Mouse (Mus musculus): ENCODE results near the gene Jpt2. TPM values are rescaled to one million over a fixed set of nuclear protein-coding genes. Genes with fewer than 3 reads are reported as not detected.
"Not testable (repeated sequence)": the region's sequence is repeated elsewhere in the genome, so short reads cannot be mapped to it uniquely, and the experiment has no call there.

Jpt2 gene
- 10 to 100 TPM in 21 of 26 experiments, 1 to 10 TPM in 5; 5.2 to 38.2 (median 13.2) TPM for total RNA-seq (2018; cell fraction: chromatin; rRNA removed)
- 10 to 100 TPM; 17.2 to 28.1 (median 23.0) TPM for total RNA-seq (2018; cell fraction: cytosol; rRNA removed)
- 10 to 100 TPM in 18 of 26 experiments, 1 to 10 TPM in 8; 5.7 to 42.1 (median 13.7) TPM for total RNA-seq (2018; cell fraction: nucleus; rRNA removed)
- polyA plus RNA-seq (2018), result 22.2 to 58.8 TPM (median 31.5 TPM) in 3 replicates

DNA sequence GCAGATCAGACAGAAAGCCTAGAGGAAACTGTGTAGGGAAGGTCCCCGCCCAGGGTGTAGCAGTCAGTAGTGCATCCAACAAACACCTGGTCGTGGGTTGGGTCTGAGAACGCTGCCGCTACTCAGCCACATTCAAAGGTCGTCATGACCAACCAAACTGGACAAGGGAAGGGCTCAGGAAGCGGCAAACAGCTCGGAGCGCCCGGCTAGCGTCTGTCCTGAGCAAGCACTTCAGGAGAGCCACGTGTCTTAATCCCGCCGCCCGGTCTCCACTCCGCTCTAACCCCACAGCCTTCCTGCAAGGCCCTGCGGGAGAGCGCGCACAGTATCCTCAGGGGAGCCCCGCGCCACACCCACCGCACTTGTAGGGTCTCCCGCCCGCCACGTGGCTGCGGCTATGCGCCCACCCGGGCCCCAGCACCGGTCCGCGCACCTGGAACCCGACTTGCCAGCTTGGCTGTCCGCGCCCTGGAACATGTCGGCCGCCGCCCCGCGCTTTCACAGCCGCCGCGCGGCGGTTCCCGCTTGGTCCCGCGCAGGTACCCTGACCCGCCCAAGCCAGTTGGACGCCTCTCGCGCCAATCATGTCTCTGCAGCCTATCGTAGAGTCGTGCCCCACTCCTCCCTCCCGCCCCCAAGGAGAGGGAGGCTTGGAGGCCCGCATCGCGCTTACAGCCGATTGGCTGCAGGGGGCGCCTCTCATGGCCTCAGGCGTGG is at the start of gene Jpt2:
Jpt2 (minus strand) TSS at position 555 of the 717 bp plus-strand sequence.
- WGBS (ENCODE audit: missing documents), result 2% methylated on average over 59 of the region's 59 CpGs
- Histone ChIP-seq H3K79me2 (ENCODE audit: inconsistent target) (peaks cover 48% of the 10 kb centered on the region), H3K4me3 (ENCODE audit: inconsistent target) (peak within 1 kb of the TSS; percentile 84), H3K36me3 (ENCODE audit: inconsistent target) (peaks cover 19% of the 10 kb centered on the region), H3K27ac (peak within 1 kb of the TSS; percentile 48)

DNA sequence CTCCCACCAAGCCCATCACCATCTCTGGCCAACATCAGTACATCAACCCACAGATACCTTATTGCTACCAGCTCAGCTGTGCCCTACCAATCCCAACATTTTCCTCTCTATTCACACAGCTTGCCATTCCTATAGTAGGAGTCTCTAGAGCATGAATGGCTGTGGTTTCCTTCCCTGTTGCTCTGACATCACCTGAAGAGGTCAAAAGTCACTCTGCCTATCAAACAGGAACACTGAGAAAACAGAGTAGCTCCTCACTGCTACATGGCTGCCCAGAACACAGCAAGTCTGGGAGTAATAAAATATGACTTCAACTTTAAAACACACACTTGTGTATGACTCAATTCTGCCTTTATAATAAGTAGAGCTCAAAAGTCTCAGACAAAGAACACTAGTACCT is 47.0 kb upstream of the Jpt2 start:
- Histone ChIP-seq H3K36me3 (ENCODE audit: inconsistent target) (peaks cover 17% of the 10 kb centered on the region; the same call in 1 of the 2 replicates), H3K79me2 (ENCODE audit: inconsistent target) (peaks cover 99% of the 10 kb centered on the region), H3K4me3 (ENCODE audit: inconsistent target) (no peak overlapping the region), H3K27ac (no peak overlapping the region)

DNA sequence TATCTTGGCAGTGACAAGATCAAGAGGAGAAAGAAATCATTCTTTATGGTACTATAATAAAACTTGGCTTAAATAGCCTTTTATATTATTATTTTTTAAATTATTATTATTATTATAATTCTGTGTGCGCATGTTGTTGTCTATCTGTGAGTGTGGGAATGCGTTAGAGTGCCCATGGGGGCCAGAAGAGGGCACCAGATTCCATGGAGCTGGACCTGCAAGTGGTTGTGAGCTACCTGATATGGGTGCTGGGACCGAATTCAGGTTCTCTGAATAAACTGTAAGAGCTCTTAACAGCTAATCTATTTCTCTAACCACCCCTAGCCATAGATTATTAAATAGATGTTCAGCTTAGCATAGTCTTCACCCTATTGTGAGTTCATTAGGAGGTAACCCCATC is 44.6 kb upstream of the Jpt2 start:
- WGBS (ENCODE audit: missing documents), result 94% methylated on average over 3 of the region's 3 CpGs
- Histone ChIP-seq H3K4me3 (ENCODE audit: inconsistent target) (no peak overlapping the region), H3K79me2 (ENCODE audit: inconsistent target) (peaks cover 83% of the 10 kb centered on the region), H3K36me3 (ENCODE audit: inconsistent target) (peaks cover 21% of the 10 kb centered on the region; the same call in 1 of the 2 replicates), H3K27ac (no peak overlapping the region)

DNA sequence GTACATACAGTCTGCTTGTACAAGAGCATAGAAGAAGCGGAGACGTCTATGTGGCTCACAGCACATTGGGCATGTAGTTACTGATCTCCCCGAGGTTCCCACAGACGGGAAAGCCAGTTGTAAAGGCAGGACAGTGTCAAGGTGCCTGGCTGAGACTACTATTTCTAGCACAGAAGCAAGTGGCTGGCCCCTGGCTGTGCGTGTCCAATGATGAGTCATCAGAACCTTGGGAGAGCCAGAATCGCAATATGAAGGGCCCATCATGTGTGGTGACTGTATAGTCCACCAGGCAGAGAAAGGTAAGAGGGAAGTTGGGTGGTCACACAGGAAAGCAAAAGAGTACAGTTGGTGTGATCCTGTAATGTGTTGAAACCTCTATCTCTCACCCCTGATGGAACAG is 34.2 kb upstream of the Jpt2 start:
- WGBS (ENCODE audit: missing documents), result 92% methylated on average over 6 of the region's 6 CpGs
- Histone ChIP-seq H3K36me3 (ENCODE audit: inconsistent target) (peaks cover 92% of the 10 kb centered on the region), H3K79me2 (ENCODE audit: inconsistent target) (peaks cover 3% of the 10 kb centered on the region; the same call in 1 of the 2 replicates)

DNA sequence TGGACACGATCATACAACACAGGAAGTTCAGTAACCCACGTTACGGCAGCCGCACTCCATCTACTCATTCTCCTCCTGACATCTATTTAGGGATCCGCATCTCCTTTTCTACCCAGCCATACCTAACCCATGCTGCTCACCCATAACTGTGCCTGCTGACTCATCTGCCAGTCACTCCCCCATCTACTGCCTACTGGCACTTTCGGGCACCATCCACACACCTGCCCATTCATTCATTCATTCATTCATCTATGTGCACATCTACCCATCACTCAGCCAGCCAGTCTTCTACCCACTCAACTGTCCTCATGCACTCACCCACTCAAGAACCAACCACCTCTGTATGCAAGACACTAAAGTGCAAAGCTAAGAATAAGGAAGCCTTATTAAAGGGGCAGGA is 26.7 kb upstream of the Jpt2 start:
- Histone ChIP-seq H3K79me2 (ENCODE audit: inconsistent target) (no peaks in the 10 kb centered on the region), H3K4me3 (ENCODE audit: inconsistent target) (no peak overlapping the region), H3K27ac (no peak overlapping the region), H3K36me3 (ENCODE audit: inconsistent target) (peaks cover 98% of the 10 kb centered on the region)
- 95% methylated on average over 6 of the region's 6 CpGs for WGBS (ENCODE audit: missing documents)

More for the DNA sequence above, 34.2 kb upstream of the Jpt2 start:
- Histone ChIP-seq H3K27ac (no peak overlapping the region), H3K4me3 (ENCODE audit: inconsistent target) (no peak overlapping the region)

DNA sequence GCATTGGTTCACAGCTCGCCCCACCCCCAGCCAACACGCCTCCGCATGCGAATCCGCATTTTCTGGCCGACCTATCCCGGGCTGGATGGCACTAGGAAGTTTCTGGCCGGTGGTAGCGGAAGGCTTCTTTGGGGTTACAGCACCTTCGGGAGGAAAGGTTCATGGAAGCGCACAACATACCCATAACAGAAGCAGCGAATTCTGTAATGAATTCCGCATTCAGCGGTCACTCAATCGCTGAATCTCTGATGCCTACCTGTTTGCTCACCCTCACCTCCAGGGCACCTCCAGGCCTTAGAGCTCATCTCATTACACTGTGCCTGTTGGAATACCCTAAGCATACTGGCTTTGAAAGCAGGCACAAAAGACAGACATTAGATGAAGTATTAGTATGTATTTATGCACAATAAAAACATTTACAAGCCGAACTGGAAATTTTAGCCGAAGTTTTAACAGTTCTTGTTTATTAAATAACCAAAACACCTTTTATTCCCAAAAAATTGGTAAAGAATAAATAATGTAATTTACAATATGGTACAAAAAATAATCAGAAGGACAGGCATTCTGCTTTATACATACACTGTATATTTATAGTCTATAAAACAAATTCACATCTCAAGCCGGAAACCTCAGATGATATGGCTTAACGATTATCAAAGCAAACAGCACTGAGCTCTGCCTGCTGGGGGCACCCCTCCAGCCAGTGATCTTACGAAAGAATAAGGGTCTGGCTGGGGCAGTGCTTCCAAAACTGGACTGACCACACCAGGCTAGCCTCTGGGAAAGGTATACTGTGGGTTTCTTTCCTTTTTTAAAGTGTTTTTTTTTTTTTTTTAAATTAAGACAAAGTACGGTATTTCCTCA is 595 bp upstream of the Jpt2 start:
- H3K27ac ChIP-seq, result no peak overlapping the region

DNA sequence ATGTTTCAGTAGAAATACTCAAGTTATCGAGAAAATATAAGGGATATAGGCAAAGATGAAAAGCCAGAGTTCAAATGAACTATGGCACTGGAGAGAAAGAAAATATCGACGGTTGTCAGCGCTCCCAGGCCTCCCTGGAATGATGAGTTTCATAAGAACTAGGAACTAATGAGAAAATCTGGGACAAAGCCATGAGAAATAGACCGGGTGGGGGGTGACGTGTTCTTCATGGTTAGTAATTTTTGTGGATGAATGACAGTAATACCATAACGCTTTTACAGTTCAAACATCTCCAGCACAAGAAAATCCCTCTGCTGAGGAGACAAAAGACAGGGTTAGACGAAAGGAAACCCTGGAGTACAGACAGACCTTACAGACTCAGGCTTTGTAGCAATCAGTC is 1.1 kb downstream of the Jpt2 start:
- Histone ChIP-seq H3K79me2 (ENCODE audit: inconsistent target) (peaks cover 57% of the 10 kb centered on the region), H3K27ac (peak overlapping the region; percentile 48), H3K36me3 (ENCODE audit: inconsistent target) (peaks cover 14% of the 10 kb centered on the region), H3K4me3 (ENCODE audit: inconsistent target) (peak overlapping the region; percentile 84)
- WGBS (ENCODE audit: missing documents), result 73% methylated on average over 8 of the region's 8 CpGs

More for the DNA sequence above, 595 bp upstream of the Jpt2 start:
- peaks cover 40% of the 10 kb centered on the region for H3K79me2 ChIP-seq (ENCODE audit: inconsistent target)
- 15% methylated on average over 21 of the region's 21 CpGs for WGBS (ENCODE audit: missing documents)
- peak overlapping the region; percentile 28 for H3K4me3 ChIP-seq (ENCODE audit: inconsistent target)
- H3K36me3 ChIP-seq (ENCODE audit: inconsistent target), result peaks cover 23% of the 10 kb centered on the region

DNA sequence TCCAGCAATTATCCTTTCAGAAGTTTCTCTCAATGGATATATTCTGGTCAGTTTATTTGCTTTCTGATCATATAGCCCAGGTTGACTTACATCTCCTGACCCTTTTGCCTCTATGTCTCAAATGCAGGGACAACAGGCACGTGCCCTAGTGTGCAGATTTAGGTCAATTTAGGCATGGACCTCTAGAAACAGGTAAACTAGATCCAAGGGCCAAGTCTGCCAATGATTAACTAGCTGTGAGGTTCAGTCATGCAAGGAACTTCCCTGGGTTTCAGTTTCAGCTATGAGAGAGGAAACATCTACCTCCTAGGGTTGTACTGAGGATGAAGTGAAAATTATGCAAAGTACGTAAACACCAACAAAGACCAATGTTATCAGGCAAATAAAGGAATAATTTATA is 7.2 kb downstream of the Jpt2 start:
- 96% methylated on average over 2 of the region's 2 CpGs for WGBS (ENCODE audit: missing documents)
- peaks cover 12% of the 10 kb centered on the region; the same call in 1 of the 2 replicates for H3K36me3 ChIP-seq (ENCODE audit: inconsistent target)
- H3K27ac ChIP-seq, result no peak overlapping the region
- H3K4me3 ChIP-seq (ENCODE audit: inconsistent target), result no peak overlapping the region
- H3K79me2 ChIP-seq (ENCODE audit: inconsistent target), result peaks cover 81% of the 10 kb centered on the region

DNA sequence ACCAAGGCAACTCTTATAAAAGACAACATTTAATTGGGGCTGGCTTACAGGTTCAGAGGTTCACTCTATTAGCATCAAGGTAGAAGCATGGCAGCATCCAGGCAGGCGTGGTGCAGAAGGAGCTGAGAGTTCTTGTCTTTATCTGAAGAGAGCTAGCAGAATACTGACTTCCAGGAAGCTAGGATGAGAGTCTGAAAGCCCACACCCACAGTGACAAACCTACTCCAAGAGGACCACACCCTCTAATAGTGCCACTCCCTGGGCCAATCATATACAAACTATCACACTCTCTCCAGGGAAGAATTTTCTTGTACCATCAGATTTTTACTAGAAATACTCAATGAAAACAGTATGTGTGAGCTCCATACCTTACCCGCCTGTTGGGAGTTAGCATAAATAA is 9.8 kb downstream of the Jpt2 start:
- Histone ChIP-seq H3K36me3 (ENCODE audit: inconsistent target) (peaks cover 23% of the 10 kb centered on the region; the same call in 1 of the 2 replicates), H3K27ac (no peak overlapping the region), H3K79me2 (ENCODE audit: inconsistent target) (peaks cover 55% of the 10 kb centered on the region), H3K4me3 (ENCODE audit: inconsistent target) (no peak overlapping the region)
- WGBS (ENCODE audit: missing documents), result 91% methylated on average over 2 of the region's 2 CpGs

DNA sequence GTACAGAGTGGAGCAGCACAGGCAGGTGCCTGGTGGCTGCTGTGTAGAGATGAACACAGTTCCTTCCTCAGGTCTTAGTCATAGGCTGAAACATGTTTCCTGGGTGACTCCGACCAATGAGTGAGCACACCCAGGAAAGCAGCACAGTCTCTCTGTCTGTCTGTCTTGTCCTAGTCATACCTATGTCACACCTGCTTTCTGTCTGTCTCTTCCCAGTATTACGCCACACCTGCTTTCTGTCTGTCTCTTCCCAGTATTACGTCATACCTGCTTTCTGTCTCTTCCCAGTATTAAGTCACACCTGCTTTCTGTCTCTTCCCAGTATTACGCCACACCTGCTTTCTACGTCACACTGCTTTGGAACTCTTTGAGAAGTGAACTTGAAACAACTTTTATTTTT is 12.3 kb downstream of the Jpt2 start:
- Histone ChIP-seq H3K4me3 (ENCODE audit: inconsistent target) (no peak overlapping the region), H3K36me3 (ENCODE audit: inconsistent target) (peaks cover 20% of the 10 kb centered on the region; the same call in 1 of the 2 replicates), H3K27ac (no peak overlapping the region), H3K79me2 (ENCODE audit: inconsistent target) (peaks cover 30% of the 10 kb centered on the region; the same call in 1 of the 2 replicates)
- WGBS (ENCODE audit: missing documents), result 94% methylated on average over 5 of the region's 5 CpGs

DNA sequence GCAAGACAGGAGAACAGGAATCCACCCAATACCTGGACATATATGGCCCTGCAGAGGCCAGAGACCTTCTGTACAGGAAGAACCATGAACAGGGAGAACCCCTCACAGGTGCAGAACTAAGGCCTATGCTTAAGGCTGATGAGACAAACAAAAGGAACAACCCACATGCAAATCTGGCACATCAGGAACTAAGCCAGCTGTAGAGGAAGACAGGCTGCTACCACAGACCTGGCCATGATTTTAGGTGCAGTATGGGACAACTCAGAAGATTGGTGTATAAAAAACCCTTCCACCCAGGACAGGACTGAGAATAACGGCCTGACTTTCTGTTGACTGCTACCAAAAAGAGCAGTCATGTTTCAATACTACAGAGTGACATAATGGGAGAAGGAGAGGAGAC is 16.9 kb downstream of the Jpt2 start:
- peaks cover 19% of the 10 kb centered on the region; the same call in 1 of the 2 replicates for H3K36me3 ChIP-seq (ENCODE audit: inconsistent target)
- not testable (repeated sequence) for H3K4me3 ChIP-seq (ENCODE audit: inconsistent target); H3K27ac ChIP-seq; H3K79me2 ChIP-seq (ENCODE audit: inconsistent target)
- 79% methylated on average over 1 of the region's 1 CpGs for WGBS (ENCODE audit: missing documents)

DNA sequence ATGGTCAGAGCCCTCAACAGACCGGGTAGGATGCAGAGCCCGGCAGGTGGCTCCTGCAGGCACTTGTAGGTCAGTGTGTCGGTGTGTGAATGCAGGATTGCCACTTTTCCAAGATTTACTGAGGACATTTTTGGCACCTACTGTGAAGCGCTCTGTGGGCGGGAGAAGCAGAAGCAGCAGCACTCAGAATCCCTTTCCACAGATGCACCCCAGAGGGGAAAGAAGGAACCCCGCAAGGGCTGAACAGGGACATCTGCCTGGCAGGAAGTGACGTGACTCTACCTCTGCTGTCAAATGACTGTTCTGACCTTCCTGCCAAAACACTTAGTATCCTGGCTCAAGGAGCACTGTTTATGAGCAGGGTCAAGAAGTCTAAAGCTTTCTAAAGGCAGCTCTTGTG is 17.5 kb downstream of the Jpt2 start:
- H3K79me2 ChIP-seq (ENCODE audit: inconsistent target), result no peaks in the 10 kb centered on the region
- no peak overlapping the region for H3K27ac ChIP-seq
- 89% methylated on average over 7 of the region's 7 CpGs for WGBS (ENCODE audit: missing documents)
- H3K4me3 ChIP-seq (ENCODE audit: inconsistent target), result no peak overlapping the region
- H3K36me3 ChIP-seq (ENCODE audit: inconsistent target), result peaks cover 13% of the 10 kb centered on the region; the same call in 1 of the 2 replicates

DNA sequence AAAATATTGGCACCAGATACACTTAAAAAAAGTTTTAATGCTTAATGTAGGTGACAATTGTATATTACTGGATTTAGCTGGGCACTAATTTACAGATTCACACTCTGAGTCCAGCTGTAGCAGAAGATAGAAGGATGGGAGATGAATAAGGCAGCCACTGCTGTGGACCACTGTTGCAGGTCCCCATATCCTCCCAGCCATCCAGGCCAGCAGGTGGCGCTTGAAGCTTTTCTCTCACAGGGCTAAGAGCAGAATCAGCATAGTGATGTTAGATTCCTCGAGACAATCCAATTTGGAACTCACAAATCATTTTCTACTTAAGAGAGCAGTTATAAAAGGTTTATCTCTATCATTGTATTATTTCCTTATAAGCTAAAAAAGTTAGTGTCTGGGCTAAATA is 18.0 kb downstream of the Jpt2 start:
- not testable (repeated sequence) for H3K27ac ChIP-seq; H3K36me3 ChIP-seq (ENCODE audit: inconsistent target); H3K4me3 ChIP-seq (ENCODE audit: inconsistent target); H3K79me2 ChIP-seq (ENCODE audit: inconsistent target)
- WGBS (ENCODE audit: missing documents), result 5% methylated on average over 2 of the region's 2 CpGs

DNA sequence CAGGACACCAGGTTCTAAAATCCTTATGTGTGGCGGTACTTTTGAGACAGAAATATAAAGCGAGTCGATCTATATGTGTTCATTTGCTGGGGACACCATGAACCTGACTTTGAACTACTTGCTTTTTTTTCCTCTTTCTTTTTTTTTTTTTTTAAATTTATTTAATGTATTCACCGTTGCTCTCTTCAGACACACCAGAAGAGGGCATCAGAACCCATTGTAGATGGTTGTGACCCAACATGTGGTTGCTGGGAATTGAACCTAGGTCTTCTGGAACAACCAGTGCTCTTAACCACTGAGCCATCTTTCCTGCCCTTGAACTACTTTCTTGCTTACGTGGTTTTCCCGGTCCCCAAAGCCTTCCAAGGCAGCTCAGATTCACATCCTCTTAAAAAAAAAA is 23.2 kb downstream of the Jpt2 start:
- WGBS (ENCODE audit: missing documents), result 41% methylated on average over 6 of the region's 6 CpGs
- Histone ChIP-seq H3K79me2 (ENCODE audit: inconsistent target) (peaks cover 44% of the 10 kb centered on the region), H3K27ac (peak overlapping the region; percentile 55), H3K36me3 (ENCODE audit: inconsistent target) (no peaks in the 10 kb centered on the region), H3K4me3 (ENCODE audit: inconsistent target) (peak overlapping the region; percentile 31; the same call in 1 of the 2 replicates)
